Mouse (Mus musculus) Muller cell, postnatal 12 days (primary cell): Measurements from ENCODE around the gene Col19a1.

Source experiments
- DNase-seq: peaks from one replicate; pipeline ENCODE4 v3.0.0-alpha.2; 2015; ENCODE audit errors: inconsistent ontology term

Gene Col19a1

DNA sequence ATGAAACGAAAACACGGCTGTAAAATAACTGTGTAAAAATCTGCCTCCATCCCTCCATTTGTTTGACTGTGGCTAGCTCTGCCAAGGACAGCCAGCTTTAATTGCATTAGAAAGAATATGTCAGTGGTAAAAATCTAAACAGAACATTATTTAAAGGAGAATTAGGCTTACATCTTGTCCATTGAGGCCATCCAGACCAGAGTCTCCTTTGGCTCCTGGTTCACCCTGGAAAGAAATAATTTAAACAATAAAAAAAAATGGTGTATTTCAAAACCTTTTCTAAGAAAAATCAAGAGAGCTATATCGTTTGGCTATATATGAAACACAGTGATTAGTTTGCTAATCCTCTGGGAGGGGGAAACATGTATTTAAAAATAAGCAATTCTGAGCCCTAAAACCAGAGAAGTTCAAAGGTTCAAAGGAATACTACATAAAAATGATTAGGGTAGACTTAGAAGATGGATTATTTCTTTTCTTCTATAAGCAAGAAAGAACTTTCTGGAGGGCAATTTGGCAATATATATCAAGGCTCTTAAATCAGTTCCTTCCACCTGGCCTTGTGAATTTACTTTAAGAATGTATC is 125.9 kb downstream of the Col19a1 start:
- no peak for DNase-seq

DNA sequence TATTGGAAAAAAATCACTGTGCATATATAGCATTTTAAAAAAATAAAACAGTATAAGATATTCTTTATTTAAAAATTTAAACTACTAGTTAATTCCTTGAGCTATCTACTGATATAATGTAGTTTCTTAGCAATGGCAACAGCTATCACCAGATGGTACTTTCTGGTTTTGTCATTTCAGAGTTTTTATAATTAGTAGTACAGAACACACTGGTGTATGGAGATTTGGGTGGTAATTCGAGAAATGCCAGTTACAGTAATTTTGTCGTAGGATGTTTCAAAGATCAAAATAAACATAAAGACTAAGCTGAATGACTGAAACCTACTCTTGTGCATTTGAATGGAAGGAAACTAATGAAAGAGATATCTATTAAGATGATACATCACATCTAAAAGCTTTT is 129.3 kb downstream of the Col19a1 start:
- DNase-seq: no peak

DNA sequence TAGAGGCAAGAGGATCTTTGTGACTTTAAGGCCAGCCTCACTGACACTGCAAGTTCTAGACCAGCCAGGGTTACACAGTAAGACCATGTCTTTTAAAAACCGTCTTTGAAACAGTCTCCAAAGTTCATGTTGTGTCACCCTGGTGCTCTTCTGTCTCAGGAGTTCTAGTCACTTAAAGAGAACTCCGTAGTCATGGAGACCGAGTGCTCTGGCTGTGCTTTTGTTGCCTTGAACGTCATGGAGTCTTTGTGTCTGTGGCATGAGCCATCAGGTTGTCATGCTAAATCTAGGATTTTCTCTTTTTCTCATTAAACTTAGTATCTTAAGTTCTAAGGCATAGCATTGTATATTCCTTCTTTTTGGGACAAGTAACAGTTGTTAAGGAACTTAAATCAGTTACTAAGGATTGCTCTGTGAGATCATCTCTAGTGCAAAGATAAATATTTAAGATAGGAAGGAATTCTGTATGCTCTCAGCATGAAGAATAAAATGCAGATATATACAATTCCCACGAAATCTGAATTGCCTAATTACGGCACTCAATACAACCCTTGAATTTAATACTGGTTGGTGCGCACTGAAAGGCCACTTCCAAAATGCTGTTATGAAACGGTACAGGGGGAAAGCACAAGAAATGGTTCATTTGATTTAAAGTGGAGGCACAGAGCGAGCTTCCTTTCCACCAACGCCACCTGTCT is 134.6 kb downstream of the Col19a1 start:
- no peak for DNase-seq

DNA sequence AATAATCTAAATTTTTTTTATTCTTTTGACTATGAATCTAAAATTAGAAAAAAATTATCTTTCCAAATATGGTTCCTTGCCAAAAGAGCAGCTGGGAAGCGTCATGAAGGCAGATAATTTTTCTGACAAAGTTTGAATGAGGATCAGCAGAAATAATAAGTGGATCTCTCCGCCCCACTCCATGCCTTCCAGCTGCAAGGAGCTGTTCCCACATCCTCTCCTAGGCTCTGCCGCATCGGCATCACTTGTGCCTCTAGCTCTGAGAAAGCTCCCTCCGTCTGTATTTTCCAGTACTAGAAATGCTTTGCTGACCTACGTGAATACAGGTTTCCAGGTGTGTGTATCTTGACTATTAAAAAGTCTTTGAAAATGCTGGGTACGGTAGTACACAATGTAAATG is 135.1 kb downstream of the Col19a1 start:
- no peak for DNase-seq

DNA sequence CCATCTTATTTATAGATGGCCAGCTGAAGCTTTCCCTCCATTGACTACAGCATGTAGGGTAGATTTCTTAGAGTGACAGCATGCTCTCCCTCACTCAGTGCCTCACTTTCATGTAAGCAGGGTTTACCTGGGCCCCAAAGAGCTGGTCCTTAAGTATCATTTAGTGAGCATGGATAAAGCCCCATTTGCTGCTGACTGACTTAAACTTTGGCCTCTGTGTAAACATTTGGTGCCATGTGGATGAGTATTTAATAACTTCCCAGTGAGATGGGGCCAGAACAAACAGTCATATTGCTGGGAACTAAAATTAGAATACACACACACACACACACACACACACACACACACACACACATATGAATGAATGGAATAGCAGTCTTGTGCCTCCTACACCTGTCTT is 149.8 kb downstream of the Col19a1 start:
- no peak for DNase-seq

DNA sequence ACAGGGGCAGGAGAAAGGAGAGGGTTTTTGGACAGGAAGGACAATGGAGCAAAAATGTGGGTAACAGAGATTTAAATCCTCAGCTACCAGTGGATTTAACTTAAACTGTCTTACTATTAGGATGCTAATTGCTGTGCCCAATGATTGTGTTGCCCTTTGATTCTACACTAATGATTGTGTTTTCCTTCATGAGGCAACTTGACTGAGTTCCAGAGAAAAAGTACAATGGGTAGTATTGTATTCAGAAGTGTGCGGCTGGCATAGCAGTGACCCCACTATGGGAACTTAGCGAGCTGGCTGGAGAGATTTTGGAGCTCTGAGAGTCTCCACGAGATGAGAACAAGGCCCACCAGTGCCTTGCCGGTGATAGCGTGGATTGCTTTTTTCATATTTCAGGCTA is 159.0 kb downstream of the Col19a1 start:
- DNase-seq: peak; percentile 81

DNA sequence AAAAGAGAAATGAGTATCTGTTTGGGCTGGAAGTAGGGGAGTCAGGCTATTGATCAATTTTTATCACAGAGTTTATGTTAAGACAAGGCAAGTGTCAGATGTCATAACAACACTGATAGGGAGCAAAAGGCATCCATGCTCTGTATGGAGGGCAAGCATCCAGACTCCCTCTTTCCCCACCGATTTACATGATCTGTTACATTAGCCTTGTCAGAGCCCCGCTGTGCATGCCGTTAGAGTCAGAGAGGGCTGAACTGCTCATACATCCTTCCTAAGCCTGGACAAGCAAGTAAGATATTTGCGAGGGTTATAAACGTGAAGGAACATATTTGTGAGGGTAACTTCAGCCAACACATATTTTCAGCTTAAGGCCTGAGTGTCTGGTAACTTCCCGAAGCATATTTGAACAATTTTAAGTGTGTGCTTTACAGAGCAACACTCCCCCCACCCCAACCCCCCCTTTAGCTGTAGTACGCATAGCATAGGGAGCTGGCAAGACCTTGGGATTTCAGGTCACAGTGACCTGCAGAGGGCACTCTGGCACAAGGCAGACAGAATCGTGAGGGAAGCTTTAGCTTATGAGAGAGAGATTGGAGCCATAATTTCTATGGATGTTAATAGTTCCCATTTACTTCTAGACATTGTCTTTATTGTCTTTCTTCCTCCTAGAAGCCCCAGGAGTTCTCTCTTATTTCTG is 209.0 kb downstream of the Col19a1 start:
- peak; percentile 31 for DNase-seq

DNA sequence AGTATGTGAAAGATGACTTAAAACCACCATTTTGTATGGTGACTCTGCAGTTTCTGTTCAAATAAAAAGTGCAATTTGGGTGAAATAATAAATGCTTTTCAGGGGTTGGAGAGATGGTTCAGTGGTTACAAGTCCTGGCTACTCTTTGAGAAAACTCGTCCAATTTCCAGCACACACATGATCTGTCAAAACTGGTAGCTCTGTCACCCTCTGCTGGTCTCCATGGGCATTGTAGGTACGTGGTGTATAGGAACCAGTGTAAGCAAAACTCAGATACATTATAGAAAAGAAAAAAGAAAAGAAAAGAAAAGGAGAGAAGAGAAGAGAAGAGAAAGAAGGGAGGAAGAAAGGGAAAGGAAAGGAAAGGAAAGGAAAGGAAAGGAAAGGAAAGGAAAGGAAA is 212.4 kb downstream of the Col19a1 start:
- peak; percentile 17 for DNase-seq

DNA sequence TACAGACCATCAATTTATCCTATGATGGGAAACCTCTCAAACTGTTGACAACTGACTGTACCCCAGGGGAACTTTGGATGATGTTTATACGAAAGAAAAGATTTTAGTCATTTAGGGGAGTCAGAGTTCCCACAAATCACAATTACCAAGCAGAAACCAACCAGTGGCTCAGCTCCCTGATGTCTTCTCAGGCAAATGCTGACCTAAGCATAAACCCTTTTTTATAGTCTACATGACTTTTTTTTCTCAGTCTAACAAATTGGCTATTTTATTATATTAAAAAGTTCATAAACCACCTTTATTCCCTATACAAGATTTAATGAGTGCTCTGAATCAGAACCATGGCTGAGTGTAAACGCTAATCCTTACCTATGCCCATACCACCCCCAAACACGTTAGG is 213.6 kb downstream of the Col19a1 start:
- DNase-seq: no peak

DNA sequence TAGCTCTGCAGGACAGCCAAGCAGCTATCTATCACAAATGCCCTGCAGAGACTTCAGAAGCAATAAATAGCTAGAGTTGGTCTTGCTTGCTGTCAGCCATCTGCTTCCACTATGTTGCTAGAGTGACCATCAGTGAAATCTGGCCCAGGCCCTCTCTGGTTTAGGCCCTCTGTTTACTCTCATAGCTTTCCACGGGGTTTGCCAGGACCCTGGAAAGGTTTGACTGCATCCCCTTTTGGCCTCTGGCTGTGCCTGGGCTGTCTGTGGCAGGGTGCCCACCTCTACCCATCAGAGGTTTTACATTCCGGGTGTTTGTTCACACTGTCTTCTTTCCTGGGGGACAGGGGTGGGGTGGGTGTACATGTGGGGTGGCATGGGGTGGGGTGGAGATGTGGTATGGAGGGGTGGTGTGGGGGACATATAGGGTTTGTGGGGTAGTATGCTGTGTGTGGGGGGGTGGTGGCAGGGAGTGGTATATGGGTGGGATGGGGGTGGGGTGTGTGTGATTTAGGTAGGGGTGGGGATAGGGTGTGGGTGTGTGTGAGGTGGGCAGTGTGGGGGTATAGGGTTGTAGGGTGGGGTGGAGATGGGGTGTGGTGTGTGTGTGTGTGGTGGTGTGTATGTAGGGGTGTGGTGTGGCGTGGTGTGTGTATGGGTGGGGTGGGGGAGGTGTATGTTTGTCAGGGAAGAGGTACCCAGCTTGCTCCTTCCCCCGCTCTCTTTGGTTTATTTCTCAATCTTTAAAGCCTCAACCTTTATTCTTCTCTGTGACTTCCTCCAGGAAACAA is 214.6 kb downstream of the Col19a1 start:
- DNase-seq: no peak

DNA sequence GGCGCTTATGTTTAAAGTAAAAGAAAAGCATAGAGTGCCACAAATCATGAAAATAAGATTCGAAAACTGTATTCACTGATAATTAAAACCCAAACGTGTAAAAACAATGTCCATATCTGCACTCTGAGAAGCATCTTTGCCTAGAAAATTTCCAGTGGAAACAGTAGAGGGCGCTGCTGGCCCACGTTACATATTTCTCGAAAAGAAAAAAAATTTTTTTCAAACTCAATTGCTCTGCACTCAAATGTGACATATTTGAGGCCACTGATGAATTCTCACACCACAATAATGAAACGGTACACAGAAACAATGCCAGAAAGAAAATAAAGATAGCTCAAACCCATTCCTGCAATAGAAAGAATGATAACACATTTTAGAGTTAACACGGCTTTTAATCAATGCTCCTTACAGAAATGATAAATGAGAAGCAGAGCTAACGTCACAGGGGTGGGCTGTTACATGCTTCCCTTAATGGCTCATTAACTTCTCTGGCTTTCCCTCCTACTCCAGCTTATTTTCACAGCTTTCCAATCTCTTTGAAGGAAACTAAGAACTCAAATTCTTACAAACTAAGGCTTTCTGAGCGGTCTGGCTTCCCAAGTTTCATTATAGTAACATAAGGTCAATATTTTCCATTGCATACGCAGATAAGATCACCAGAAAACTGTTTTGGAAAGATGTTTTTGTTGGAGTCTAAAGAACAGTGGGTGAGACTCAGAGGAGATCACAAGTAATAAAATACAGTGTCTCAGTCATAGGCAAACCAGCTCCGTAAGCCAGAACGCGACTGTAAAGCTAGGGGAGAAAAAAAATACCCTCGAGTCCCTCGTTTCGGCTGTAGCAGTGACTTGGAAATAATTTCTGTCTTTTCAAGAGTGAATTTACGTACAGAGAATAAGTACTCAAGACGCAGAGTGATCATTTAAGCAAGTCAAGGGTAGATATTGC is 219.4 kb downstream of the Col19a1 start:
- DNase-seq: peak; percentile 33

DNA sequence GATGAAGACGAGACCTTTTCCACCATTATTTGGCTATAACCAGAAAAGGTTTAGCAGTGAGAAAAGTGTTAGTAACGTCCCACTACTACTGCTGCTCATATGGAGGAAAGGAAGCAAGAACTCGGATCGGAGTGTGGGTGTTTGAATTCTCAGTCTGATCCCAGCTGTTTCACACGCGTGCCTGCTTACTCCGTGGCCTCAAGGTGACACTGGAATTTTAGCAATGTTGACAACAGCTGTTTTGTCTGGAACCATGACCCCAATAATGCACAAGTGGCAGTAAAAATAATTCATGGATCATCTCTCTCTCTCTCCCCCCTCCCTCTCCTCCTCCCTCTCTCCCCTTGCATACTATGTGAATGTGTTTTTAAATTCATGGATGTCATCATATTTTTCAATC is 222.5 kb downstream of the Col19a1 start:
- no peak for DNase-seq

DNA sequence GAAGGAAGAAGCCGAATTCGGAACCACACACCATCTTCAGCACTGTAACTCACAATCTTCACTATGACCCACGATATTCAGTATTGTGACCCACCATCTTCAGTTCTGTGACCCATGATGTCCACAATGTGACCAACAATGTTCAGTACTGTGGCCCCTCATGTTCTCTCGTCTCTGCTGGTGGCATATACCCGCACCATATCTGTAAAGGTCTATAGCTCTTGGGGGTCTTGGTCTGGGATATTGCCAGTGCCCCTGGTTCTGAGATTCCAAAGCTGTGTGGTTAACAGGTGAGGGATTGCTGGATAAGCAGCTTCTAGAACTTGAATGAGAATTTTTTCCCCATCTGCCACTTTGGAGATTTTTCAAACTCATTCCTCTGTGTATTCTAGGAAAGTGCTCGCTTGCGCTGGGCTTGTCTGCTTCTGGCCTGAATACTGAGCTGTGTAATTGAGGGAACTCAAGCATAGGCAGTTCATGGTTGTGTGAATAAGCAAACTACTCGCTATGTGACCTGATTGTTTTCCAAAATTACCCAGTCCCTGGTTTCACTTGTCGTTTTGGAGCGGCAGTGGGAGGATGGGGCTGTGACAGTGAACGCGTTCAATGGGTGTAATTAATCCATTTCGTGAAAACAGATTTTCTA is 225.2 kb downstream of the Col19a1 start:
- peak; percentile 79 for DNase-seq

DNA sequence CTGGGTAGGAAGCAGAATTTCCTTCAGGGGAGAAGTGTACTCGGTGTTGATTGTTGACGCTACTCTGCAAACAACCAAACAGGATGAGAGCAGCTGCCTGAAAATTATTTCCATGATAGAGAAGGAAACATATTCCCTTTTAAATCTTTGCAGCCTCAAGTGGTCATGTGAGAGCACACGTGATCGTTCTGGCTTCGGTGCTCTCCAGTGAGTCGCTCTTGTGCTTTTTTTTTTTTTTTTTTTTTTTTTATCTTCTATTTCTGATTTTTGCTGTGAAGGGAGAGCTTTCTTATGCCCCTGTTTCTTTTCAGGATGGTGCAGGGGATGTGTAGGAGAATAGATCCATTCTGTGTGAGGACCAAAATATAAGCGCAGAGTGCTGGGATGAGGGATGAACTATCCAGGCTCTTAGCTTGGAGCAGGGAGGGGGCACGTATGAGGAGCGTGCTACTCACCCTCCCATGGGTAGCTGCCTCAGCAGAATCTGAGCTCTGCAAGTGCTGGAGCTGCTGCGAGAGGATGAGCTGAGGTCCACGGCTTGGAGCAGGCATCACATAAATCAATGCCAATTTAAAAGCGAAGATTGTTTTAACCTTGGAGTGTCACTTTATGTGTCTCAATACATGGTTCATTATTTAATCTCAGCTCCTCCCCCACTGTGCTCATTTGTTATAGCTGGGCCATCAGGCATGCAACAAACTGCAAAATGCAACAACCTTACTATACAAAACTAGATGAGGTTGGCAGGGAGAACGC is 237.6 kb downstream of the Col19a1 start:
- no peak for DNase-seq

DNA sequence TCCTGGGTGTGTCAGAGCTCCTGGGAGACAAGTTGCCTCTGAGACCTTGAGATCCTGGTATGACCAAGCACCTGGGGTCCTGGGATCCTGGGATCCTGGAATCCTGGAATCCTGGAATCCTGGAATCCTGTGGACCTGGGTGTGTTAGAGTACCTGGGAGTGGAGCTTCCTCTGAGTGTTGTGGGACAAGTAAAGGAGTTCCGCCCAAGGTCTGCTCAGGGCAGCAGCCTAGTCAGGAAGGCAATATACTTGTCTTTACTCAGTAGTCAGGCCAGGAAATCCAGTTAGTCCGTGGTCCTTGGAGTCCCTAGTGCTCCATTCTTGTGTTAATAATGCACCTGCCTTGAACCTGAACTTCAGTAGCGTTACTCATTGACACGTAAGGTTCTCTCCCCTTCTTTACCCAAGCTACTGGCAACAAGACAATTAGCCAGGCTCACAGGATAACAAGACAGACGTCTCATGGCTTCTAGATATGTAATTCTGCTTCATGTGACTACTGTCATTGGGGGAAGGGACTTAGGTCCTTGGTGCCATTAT is 239.6 kb downstream of the Col19a1 start:
- no peak for DNase-seq

DNA sequence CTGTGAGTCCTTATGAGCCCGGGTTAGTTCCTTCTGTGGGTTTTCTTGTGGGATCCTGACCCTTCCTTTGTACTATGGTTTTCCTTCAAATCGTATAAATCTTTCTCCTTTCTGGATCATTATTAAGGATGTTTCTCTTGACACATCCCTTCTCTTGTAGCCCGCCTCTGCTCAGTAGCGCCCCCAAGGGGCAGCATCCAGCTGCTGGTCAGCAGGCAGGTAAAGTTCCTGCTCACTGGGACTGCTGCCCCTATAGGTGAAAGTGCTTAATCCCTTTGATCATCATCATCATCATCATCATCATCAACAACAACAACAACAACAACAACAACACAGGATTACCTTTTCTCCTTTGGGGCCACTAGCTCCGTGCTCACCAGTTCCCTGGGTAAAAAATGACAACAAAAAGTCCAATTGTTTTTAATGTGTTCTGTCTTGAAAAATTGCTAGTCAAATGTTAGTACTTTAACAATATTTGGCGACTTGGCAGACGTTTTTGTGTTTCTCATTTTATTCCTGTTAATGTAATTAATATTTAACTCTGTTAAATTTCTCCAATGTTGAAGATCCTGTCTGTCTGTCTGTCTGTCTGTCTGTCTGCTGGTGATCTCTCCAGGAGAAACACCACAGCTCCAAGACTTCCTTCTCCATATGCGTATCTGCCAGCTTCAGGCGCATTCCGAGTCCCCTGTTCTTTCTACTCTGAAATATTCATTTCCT is 249.6 kb downstream of the Col19a1 start:
- DNase-seq: no peak

DNA sequence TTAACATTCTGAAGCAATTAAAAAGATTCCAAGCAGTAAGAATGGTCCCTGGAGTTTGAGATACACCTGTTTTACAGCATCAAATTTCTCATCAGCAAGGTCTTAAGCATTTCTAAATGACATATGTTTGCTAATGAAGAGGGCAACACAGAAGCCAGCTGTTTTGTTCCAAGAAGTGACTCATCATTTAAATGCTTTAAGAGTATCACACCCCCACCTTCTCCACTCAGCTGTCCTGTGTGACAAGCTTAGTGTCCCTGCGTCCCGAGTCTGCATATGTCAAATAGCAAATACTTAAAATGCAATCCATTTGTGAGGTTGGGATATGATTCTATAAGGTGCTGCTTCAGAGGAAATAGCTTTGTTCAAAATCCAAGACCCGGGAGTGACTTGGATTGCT is 251.2 kb downstream of the Col19a1 start:
- DNase-seq: no peak

DNA sequence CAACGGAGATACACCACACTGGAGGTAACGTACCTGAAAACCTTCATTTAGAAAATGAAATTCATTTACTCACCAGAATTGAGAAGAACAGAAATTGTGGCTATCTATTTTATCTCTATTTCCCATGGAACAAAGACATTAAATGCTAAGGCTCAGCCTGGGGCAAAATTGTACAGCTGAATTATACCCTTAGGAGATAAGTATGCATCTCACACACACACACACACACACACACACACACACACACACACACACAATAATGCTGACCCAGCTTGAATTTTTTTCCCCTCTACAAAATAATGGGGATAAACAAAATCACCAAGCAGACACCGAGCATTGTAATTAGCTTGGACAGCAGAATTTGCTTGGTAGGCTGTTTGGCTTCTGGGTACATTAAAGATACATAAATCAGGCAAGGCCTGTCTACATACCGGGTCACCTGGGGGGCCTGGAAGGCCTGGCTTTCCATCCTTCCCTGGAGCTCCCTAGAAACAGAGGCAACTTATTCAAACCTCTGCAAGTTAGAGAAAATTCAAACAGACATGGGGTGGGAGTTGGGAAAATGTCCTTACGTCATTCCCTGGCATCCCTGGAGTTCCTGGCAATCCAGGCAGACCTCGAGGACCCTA is 270.2 kb downstream of the Col19a1 start:
- DNase-seq: no peak

DNA sequence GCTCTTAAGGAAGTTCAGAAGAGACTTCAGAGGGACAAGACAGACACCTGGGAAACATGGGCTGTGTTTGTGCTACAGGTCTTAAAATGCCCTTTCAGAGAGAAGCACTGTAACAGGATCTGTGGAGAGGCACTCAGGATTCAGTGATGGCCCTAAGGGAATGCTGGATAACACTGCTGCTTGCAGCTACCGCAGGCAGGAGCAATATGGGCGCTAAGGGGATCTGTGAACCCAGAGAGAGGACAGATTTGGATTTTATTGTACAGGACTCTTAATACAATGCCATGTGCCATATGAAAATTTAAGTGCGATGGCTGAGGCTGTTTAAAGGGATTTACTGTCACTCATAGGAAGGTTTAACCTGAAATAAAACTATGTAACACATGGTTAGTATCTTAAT is 270.8 kb downstream of the Col19a1 start:
- DNase-seq: no peak
